Mouse (Mus musculus): ENCODE measurements around the gene Dctn3.
"Not testable (repeated sequence)": the region's sequence is repeated elsewhere in the genome, so short reads cannot be mapped to it uniquely, and the experiment has no call there.

Gene Dctn3

DNA sequence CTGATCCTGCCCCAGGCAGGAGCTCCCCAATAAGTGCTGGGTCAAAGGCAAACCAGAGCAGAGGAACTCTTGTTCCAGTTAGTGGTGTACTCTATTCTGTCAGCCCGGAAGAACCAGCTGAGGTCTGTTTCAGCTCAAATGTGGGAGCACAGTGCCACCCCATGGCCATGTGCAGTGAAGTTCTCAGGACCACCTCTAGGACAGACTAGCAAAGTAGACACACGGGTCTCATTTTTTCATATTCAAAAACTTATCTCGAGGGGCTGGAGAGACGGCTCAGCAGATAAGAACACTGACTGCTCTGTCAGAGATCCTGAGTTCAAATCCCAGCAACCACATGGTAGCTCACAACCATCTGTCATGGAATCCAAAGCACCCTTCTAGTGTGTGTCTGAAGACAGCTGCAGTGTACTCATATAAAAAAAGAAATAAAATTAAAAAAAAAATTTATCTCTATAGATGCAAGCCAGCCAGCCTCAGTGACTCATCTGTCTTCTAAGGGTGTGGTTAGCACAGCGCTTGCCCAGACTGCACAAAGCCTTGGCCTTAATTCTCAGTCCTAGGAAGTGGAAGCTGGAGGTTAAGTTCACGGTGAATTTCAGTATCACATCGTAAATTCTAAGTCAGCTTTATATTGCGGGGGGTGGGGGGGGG is 14.8 kb upstream of the Dctn3 start:
- DNase-seq, result peak; percentile 72 to 76

DNA sequence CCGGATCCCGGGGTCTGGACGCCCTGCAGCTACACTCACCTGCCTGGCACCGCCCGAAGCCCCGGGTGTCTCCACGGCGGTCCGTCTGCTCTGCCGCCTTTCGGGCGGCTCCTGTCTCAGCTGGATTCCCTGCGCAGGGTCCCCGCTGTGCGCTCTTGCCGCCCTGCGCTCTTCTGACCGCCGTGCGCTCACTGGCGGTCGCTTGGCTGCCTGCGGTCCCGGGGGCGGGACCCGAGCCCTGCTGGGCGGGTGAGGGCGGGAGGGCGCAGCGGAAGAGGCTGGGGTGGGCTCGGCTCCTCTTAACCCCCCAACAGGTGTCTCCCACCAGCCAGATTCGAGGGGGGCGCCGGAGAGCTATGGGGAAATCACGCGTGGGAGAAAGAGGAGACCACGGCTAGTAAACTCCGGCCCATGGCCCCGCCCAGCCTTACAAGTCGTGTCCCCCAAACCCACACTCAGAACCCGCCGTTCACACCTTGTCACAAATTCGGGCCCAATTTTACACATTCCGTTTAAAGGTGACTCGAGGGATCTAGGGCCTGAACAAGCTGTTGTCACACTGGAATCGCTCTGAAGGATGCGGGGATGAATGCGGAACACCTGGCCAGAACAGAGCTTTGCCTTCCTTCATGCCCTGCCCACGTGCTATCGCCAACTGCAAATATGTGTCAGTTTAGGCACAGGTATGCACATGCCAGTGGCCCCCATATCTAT is 8.2 kb upstream of the Dctn3 start, which contains the start of gene Arid3c:
TSS of gene Arid3c (minus strand) at position 91 of the 714 bp plus-strand sequence.
- DNase-seq, result no peak

DNA sequence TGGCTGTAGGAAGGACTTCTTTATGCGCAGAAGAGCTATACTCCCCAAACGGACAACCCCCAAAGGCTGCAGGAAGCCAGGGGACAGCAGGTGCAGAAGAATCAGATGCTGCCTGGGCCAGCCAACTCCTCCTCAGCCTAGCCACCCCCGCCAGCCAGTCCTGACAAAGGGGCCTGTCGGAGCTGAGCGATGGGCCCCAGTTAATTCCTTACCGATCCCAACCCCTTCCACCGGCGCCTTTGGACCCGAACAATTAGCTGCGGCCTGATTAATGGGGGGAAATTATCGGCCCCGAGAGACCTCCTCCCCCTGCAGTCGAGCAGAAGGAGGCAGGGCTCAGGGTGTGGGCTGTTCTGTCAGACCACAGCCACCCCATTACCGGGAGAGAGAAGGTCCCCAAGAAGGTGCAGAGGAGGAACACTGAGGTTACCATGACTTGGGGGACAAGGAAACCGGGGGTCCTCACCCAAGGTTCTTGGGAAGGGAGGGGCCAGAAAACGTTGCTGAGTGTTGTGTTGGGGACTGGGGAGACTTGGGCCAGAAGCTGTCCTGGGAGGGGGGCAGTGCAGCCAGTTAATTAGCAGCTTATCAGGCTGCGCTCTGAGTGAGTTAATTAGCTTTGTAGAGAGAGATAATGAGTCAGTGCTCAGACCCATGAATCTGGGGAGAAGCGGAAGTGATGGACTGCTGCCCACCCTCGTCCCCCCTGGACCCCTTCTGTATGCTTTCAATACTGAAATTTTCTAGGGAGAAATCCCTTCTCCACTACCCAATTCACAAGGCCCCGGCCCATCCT is 4.1 kb upstream of the Dctn3 start:
- no peak for DNase-seq

DNA sequence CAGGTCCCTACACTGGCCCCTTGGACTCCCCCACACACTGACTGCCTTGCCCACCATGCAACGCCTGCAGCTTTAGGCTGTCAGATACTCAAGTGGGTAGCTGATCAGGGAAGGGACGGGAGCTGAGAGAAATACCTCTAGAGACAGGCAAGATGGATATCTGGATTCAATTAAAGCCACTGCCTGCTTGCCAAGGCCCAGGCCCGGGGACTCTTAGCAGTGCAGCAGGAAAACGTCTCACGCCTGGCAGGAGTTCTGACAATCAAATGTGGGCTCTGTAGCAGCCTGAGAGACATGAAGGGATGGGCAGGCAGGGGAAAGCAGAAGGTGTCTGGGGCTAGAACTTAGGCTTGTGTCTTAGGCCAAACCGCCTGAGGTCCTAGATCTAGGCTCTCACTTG is 6.1 kb downstream of the Dctn3 start:
- no peak for DNase-seq

DNA sequence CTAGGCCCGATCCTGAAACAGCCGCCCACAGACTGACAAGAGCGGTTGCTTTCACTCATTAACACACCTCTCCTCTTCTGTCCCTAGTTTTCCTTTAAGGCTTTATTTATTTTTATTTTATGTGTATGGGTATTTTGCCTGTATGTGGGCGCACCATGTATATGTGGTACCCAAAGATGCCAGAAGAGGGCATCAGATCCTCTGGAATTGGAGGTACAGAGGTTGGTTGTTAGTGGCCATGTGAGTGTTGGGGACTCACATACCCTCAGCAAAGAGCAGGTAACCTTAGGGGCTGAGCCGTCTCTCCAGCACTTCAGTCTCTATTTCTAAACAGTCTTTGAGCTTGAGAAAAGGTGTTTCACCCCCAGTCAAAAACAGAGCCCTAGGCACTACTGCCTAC is 7.4 kb downstream of the Dctn3 start:
- DNase-seq, result peak; percentile 47 to 69

DNA sequence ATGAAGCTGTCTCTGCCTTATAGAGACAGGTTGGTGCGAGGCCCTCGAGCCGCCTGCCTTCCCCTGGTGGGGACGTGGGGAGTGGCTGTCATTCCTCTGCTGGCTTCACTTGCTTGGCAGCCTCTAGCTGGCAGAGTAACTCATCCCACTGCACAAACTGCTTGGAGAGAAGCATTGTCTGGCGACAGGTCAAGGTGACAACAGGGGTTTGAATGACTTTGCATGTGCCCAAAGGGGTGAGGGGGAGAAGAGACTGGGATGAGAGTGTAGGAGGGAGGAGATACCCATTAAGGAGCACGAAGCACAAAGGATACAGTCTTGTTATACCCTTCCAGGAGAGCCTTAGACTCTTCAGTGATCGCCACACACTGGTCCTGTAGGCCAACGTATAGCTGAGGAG is 7.9 kb downstream of the Dctn3 start:
- no peak for DNase-seq

DNA sequence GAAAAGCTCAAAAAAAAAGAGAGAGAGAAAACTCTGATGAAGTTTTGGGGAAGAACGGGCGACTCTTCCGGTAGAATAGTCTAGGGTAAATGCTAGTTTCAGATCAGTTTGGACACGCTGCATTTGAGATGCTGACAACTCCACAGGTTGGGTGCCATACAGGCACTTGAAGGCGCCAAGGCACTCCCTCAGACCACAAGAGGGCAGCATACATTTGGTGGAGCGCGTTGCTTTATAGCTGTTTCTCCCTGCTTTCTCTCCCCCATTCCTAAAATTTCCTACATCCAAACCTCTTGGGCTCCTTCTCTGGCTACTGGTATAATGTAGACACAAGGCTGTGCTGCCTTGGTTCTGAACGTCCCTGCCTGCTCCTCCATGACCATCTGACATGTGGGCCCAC is 8.7 kb downstream of the Dctn3 start:
- DNase-seq, result peak; percentile 73 to 81

DNA sequence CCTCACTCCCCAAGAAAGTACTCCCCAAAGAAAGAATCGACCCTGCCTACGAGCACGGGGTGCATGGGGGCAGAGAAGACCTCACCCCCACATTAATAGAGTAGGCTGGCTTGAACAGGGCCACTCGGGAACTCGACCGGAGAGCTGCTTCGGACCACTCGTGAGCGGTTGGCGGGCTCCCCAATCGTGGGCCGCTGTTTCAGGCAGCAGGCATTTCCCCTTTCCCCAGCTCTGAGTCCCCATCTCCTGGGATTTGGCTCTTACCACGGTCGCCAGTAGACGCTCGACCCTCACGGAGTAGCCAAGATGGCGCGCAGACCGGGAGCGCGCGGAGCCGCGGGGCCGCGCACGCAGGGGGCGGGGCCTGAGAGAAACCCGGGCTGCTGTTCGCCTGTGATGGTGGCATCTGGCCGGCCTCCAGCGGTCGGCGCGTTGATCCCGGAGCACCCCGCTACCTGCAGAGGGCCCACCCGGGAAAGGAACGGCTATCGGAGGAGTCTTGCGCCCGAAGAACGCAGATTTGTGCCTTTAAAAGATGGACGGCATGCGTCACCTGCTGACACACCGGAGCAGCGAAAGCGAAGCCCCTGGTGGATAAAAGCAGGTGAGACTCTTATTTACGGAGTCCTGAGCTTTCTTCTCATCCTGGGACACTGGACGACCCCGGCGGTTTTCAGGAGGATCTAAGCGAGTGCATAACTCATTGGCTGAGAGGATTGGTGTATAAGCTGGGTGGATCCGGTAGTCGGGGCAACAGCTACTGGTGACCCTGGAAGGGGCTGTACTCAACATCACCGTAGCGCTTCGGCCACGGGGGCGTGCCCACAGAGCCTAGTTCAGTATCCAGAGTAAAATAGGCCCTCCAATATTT is 9.5 kb downstream of the Dctn3 start, which contains the start of gene Rpp25l:
TSS of gene Rpp25l (minus strand) at position 338 of the 871 bp plus-strand sequence.
- peak; percentile 87 to 88 for DNase-seq

DNA sequence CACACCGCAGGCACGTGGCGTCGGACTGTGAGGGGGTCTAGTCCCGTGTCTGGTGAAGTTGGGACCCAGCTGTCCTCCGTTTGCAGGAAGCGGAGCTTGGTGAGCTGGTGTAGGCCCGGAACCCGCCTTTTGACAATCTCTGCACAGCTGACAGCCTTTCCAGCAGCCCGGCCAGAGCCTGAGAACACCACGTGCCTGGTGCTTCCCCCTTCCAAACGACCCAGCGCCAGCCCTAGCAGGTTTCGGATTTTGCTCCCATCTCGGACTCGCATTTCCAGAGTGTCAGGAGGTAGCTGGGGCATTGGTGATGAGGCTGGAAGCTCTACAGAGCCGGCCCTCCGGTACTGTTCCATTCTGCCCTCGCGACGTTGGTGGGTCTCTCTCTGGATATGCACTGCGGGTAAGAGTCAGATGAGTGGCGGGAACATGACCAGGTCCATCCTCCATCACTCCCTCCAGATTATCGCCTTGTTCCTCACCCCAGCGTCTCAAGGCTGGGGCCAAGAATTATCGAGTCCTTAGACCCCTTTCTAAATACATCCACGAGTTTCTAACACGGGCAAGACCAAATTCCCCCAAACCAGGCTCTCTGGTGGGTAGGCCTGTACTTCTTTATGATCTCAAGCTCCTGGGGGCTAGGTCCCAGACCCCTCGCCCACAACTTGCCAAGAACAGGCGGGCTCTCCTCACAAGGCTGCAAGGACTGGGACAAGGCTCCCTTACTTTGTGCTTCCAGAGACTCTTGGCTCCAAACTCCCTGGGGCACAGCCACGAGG is 10.4 kb downstream of the Dctn3 start:
- DNase-seq, result no peak

DNA sequence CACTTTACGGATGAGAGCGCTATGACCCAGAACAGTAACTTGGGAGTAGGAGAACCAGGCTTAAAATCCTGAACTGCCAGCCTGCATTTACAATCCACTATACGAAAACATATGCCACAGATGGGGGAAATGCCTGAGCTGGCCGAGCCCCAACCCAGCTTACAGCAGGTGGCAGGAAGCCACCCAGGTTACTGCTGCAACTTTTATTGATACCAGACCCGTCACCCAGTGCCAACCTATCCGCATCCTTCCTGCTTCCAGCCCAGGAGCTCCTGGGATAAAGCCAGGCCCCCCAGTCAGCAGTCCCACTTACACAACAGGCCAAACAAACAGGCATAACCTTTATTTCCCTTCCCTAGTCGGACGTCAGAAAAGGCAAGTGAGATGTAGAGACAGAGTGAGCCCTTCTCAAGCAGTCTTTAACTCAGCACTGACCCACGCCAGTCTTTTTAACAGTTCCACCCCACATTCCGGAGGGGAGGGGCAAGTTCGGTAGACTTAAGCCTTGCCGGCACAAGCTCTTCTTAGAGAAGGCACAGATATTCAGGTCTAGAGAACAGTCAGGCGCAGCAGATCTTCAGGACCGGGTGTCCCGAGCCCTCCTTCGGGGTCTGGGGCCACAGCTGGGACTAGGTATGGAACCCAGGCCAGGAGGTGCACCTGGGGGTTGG is 11.1 kb downstream of the Dctn3 start:
- DNase-seq, result peak; percentile 46 to 55

DNA sequence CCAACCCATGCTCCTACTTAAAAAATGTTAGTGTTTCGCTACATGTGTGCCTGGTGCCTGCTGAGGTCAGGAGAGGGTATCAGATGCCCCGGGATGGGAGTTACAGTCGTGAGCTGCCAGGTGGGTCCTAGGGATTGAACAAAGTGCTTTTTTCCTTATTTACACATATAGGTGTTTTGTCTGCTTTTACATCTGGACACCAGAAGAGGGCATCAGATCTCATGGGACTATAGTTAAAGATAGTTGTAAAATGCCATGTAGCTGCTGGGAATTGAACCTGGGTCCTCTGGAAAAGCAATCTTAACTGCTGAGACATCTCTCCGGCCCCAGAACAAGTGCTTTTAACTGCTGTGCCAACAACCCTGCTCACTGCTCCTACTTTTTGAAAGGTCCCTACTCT is 12.7 kb downstream of the Dctn3 start:
- DNase-seq, result no peak

DNA sequence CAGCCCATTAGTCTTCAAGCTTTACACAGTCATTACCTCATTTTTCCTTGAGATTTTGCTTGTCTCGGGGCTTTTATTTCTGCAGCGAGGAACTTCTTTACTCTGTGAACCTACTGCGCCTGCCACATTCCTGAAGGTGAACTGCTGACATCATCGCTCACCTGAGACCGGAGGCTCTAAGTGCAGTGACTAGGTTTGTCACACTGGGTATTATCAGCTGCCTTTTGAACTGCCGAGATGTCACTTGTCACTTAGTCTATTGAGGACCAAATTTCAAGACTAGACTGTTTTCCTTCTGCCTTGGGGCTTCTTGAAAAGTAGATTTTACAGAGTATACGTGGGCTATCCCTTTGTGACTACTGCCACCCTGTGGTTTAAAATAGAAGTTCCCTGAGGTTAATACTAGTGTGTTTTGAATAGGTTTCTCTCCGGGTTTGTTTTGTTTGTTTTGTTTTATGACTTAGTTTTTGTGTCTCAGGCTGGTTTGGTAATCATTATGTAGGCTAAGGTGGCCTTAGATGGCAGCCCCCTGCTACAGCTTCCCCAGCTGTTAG is 14.7 kb downstream of the Dctn3 start:
- peak in 1 of 2 experiments; percentile 47 for DNase-seq

DNA sequence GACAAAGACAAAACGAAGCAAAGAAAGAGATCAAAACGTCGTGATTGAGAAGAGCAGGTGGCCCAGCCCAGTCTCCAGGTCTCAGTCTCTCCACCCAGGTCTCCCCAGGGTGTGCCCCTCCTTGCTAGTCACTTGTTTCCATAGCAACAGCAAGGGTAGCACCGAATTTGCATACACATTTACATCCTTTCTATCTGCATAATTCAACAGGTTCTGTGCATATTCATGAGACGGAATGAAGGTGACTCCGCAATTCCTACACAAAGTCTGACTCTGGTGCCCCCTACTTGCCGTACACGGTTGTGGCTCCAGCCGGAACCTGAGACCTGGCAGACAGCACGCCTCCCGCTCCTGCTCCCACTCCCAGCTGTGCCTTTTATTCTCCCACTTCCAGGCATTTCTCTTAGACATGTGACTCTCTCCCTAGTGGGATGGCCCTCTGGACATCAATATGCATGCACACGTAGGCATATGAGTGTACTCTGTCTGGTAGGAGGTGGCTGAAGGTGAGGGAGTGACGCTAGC is 15.9 kb downstream of the Dctn3 start:
- peak; percentile 77 to 79 for DNase-seq

DNA sequence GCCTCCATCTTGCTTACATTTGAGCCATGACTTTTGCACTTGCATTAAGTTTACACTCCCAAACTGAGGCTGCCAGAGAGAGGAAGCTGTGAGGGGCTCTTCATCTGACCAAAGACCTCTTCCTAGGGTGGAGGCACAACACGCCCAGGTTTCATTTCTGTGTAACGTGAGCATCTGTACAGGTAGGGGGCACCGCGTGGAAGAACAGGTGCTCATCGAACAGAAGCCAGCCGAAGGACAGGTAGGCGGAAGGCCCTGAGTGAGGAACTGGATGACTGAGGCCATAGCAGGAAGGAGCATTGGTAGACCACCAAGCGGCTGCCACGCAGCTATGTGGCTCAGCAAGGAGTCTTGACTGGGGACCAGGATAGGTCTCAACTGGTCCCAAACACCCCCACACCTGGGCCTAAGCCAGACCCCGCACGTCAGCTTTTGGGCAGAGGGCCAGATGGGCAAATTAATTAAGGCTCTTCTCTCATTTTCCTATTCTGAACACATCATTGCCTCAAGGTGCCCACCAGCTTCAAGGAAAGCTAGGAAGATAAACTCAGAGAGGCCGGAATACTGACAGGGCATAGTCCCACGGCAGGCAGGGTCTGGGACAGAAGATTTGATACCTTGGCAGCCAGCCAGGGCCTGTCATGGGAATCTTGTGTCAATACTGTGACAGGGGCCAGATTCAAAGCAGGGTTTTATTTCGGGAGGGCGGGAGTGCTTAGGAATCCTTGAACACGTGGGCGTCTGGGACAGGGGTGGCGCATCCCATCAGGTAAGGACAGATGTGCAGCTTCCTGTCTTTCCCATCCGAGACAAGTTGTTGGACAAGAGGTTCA is 16.8 kb downstream of the Dctn3 start:
- DNase-seq, result no peak

DNA sequence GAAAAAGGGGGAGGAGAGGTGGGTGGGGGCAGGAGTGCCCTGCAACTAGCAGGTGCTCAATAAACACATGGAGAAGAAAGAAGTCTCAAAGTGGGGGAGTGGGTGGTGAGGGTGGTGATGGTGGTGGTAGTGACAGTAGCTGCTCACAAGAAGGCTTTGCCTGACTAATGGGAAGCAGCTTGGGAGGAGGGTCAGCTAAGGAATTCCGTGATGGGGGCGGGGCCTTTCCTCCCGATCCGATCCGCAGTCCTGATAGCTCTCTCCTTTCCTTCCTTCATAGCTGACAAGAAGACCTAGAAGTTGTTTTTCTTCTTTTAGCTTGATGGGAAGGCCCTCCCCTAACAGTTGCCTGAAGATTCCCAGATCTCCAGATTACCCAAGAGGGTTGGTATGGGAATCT is 18.3 kb downstream of the Dctn3 start:
- DNase-seq, result no peak

DNA sequence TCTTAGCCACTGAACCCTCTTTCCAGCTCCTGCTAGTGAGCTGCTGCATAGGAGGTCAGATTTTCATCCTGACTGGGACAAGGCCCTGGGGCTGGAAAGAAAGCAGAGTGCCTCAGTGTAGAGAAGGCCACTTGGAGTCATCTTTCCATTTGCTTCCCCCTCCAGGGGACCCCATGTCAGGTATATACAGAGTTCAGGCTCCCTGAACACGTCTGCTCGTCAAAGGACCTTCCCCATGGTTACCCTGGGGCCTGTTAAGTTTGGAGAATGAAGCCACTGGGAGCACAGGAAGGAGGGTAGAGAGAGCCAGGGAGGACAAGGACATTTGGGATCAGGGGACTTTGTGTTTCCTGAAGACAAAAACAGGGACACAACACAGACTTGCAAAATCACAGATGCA is 20.7 kb downstream of the Dctn3 start:
- not testable (repeated sequence) for DNase-seq

DNA sequence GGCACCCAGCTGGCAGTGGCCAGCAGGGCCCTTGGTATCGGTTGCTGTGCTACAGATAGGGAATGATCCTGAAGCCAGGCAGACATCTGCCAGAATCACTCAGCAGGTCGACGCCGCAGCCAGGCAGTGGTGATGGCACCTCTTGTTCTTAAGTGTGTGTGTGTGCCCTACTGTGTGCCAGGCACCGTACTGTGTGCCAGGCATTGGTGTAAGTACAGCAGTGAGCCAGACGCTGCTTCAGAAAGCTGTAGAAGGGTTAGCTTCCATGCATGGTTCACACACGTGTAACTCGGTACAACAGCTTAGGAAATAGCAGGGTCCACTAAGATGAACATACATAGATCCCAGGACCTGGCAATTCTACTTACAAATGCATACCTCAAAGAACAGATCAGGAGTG is 22.7 kb downstream of the Dctn3 start:
- not testable (repeated sequence) for DNase-seq

DNA sequence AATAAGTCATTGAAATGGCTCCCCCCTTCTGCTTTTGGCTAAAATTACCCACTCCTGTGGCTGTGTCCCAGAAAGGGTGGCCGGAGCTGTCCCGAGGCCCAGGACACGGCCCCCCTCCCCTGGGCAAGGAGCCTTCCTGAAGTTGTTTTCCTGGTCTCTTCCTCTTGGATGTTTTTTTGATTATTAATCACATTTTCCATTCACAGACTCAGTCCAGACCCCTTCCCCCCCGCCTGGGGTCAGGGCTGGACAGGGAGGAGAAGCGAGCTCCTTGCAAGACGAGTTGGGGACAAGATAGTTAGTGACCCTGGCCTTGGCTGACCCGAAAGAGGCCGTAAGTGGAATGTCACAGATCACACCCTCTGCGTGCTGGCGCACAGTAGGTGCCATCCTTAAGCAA is 23.2 kb downstream of the Dctn3 start, which contains the start of gene Il11ra1:
TSS of gene Il11ra1 (plus strand) at position 207 of the 400 bp plus-strand sequence.
- DNase-seq, result not testable (repeated sequence)

DNA sequence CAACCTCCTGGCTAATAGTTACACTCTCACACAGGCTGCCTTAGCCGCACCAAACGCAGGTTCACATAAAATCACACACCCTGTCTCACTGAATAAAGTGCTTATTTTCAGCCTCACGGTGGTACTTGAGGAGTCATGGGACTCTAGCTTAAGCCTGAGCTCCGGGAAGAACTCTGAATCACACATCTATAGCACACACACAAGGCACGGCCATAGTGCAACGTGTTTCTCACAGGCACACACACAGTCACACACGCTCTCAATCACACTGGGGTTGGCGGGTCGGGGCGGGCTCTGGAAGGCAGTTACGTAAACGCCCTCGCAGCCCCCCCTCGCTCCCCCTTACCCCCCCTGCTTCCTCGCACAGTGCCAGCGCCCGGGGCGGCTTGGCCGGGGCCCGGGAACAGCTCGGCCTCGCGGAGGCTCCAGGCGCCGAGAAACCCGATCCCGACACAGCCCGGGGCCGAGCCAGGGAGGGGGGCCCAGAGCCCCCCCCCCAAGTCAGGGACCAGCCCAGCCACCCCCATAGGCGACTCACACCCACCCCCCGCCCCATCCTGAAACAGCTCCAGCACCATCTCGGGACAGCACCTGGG is 24.5 kb downstream of the Dctn3 start:
- peak; percentile 51 to 70 for DNase-seq

All from cerebellum, postnatal 36 days (tissue).